Mouse (Mus musculus): ENCODE results near the gene Mettl14.

The Mettl14 gene

DNA sequence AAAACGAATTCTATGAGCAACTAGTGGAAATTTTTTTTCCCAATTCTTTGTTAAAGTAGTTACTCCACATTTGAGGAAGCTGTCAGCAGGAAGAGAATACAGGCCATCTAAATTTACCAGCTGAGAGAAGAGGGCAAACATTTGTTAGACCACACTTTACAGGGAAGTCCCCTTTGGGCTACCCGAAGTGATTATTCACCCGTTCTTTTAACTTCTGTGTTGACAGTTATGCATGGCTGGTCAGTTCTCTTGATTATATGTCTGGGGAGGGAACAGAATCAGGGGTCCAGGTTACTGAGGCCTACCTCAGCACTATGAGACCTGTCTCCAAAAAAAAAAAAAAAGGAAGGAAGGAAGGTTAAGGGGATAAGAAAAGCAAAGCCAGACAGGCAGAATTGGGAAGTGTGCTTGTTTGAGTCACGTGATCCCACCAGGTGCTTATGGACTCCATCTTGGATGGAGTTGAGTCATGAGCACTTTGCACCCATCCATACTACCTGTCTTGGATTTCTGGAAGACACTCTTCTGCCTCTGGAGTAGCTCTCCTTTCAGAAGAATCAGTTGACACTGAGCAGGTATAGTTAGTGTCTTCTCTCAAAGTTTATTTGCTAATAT is 29.4 kb downstream of the Mettl14 start:
- DNase-seq, result no peak

GRCm38 (mm10) chr3:123354388-123354787 is 31.5 kb downstream of the Mettl14 start:
- no peak for DNase-seq

GRCm38 (mm10) chr3:123353661-123354060 is 32.2 kb downstream of the Mettl14 start:
- DNase-seq, result no peak

DNA sequence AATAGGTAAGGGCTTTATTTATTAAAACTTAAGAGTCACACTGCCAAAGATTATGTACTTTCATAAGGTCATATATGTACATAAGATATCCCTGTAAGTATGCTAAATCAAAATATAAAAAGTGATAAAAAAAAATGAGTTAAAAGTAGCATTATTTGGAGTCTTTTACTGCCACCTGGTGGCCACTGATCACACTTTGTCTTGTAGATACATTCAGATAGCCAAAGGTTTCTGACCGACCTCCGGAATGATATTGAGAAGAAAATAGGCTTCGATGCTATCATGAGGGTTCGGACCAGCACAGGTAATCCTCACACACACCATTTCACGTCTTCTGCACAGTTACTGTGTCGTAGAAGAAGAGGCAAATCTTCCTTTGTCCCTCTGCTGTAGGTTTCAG is 32.7 kb downstream of the Mettl14 start:
- peak in 1 of 2 experiments; percentile 19 for DNase-seq

DNA sequence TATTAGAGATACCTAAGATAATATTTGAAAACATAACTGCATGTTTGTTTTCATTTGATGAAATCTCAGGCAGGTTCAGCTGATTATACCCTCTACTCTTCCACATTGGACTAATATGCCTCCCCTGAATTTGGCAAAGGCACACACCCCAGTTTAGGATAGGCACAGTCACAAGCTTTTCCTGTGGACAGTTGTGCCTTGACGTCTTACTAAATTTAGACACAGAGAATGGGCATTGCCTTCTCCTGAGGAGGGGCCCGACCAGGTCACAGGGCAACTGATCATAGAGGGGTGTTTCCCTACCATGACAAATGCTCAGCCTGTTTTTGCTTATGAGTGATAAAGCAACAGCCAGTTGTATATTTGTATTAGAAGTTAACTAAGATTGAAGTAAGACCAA is 34.4 kb downstream of the Mettl14 start:
- no peak for DNase-seq

DNA sequence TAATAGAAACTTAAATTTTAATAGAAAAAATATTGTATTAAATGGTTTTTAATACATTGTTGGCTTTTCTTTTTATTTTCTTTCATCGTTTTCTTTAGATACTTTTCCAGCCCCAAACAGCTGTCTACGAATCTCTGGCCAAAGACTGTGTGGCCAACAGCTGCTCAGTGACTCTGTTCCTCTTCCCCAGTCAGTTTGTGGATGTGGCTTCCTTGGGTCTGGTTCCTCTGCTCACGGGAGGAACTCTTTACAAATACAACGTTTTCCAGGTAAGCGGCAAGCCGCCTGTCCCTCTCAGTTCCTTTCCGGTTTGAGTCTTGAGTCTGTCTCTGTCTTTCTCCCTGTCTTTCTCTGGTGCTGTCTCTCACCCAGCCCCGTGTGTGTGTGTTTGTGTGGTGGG is 35.3 kb downstream of the Mettl14 start:
- no peak for DNase-seq

DNA sequence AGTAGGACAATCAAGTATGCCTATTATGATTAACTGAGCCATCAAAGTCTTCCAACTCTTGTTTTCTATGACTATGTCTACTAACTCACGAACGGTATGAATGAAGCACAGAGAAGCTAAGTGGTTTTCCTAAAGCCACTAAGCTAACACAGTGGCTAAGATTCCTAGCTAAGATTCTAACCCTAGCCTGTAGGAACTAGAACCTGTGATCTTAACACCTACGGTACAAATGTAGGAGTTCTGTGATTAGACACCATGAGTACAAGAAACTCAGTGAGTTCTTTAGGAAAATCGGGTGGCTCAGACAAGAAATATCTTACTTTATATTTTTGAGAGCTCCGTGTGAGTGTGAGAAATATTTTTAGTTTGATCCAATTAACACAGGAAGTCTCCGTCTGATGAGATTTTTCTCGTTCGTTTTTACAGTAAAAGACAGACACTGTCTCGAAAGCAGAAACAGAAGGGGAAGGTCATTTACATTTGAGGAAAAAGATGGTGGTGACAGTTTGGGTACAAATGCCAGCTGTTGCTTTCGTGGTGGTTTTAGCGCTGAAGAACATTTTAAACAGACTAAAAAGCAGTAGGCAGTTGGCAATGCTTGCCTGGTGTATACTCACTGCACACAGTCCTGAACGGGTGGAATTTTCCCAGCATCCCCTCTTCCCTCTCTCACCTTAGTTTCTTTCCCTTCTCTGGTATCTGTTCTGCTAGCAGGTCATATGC is 37.7 kb downstream of the Mettl14 start:
- DNase-seq, result no peak

DNA sequence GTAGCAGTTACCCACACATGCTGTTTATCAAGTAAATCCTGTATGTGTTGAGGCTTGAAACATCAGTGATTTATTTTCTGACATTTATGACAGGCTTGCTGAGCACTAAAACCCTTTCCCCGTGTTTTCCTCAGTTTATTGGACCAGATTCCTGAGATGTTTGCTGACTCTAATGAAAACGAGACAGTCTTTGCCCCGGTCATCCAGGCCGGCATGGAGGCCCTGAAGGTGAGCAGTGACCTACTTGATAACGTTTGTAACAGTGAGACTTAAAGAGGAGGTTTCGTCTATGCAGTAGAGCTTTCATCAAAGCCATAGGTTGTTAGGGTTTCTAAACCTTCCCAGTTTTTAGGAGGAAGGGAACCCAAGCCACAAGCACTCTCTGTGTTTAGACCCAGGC is 42.2 kb downstream of the Mettl14 start:
- no peak for DNase-seq

DNA sequence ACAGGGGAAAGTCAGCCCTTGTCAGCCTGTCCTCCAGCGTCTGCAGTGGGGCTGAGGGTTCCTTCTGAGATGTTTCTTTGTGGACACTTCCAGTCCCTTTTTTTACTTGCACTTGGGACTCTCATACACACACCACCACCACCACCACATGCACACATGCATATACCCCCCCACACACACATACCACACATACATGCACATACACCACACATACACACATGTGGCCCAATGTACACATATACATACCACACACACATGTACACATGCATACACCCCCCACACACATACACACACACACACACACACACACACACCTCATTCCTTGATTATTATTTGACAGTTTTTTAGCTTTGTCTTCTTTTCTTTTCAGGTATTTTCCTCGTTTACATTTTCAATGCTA is 44.9 kb downstream of the Mettl14 start:
- no peak for DNase-seq

DNA sequence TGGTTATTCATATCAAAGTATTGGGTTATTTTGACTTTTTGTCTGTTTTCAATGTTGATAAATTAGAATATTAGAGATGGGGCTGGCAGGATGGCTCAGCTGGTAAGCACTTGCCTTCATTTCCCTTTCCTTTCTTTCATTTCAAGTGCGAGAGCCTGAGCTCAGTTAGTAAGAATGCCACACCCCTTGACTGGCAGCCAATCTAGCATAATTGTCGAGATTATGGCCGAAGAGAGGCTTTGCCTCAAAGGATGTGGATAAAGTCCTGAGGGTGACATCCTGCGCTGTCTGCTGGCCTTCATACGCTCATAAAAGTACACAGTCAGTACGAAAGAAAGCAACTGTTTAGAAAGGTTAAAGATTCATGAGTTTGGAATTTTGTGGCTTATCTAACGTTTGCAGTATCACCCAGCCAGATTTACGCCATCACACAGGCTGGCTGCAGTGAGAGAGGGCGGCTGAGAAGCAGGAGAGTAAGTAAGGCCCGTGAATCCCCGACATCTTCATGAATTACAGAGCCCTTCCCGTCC is 47.2 kb downstream of the Mettl14 start:
- DNase-seq, result no peak

- no peak for DNase-seq
Observed at GRCm38 (mm10) chr3:123337853-123338252, 48.1 kb downstream of the Mettl14 start.

DNA sequence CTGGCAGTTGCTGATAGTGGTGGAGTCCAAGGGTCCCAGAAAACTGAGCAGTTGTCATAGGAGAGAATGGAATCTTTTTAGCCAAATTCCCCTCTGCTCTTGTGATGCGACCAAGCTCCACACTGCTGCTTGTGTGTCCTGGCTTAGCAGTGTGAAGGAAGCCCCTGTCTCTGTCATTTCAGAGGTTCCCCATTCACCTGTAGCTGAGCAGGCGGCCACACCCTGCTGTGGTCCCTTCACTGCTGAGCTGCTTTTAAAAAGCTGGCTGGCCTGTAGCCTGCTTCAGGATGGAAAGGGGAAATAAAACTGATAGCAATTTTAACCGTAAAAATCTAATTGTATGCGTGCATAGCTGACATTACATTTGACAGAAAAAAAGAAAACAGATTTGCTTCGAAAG is 49.0 kb downstream of the Mettl14 start:
- no peak for DNase-seq

DNA sequence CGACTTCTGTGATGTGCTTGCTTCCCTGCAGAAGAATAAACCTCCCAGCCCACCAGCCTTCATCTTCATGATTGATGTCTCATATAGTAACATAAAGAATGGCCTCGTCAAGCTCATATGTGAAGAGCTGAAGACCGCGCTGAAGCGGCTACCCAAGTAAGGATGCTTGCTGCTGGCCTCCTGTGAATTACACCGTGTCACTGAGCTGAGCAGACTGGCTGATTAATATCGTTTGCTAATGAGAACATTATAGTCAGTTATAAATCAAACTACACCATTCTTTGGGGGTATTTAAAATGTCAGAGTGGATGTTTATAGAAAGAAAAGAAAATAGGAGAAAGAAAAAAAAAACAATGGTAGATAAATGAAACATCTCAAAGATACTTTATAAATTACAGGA is 49.5 kb downstream of the Mettl14 start:
- no peak for DNase-seq

DNA sequence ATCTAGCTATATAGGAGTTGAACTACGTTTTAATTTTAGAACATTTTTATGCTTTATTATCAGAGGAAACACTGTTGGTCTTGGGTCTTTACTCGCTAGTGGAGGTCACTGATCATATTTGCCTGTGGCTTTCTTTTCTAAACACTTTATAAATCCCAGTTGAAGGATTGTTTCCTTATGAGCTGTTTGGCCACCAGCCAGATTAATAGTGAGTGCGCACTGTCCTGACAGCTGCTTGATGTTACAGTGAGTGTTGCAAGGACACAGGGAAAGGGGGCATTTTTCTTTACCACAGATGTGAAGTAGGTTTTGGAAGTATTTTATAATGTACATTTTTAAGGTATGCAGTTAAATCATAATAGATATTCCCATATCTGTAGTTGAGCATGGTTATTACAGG is 50.4 kb downstream of the Mettl14 start:
- DNase-seq, result peak; percentile 32

DNA sequence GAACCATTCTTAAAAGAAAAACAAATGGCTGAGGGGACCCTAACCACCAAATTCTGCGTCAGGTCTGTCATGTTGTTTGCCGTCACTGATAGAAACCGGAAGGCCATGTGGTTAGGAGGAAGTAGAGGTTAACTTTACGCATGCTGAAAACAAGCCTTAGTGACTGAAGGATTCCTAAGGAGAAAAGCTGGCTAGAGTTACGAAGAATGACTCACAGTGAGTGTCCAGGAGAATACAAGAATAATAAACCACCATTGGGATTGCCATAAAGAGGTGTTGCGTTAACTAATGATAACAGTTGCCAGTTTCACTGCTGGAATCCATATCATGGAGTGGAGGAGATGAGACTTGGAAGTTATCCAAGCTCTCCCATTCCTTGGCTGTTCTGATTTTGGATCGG is 51.0 kb downstream of the Mettl14 start:
- no peak for DNase-seq

DNA sequence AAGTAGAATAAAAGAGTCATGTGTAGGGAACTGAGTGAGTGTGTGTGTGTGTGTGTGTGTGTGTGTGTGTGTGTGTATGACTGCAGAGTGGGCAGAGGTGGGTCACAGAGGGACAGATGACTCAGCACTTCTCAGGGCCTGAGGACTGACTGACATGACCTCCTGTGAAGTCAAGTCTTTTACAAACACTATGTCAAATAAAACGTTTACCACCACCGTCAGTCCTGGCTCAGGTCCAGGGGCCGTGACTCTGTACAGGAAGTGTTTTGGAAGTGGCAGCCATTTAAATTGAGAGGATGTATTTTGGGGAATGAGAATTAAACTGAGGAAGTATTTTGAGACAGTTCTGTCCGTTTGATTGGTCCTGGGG is 52.9 kb downstream of the Mettl14 start:
- DNase-seq, result peak; percentile 65 to 77

DNA sequence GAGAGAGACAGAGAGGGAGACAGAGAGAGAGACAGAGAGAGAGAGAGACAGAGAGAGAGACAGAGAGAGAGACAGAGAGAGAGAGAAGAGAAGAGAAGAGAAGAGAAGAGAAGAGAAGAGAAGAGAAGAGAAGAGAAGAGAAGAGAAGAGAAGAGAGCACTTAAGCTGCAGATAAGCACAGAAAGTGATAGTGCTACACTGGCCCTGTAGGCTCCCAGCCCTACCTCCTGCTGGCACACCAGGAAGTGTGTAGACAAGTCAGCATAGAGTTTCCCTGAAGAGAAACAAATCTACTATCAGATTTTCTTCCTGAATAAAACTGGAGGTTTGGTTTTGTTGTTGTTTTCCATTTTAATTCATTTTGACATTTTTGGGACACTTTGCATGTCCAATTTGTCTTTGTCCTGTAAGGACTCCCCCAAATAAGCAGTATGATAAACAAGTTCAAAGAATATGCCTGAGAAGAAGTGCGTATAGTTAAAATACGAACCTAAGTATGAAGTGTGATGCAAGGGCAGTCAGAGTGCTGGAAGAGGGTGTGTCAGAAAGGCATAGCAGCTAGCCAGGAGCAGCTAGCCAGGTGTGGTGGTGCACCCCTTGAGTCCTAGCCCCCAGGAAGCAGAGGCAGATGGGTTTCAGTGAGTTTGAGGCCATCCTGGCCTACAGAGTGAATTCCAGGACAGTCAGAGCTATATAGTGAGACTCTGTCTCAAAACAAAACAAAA is 53.4 kb downstream of the Mettl14 start:
- DNase-seq, result no peak

DNA sequence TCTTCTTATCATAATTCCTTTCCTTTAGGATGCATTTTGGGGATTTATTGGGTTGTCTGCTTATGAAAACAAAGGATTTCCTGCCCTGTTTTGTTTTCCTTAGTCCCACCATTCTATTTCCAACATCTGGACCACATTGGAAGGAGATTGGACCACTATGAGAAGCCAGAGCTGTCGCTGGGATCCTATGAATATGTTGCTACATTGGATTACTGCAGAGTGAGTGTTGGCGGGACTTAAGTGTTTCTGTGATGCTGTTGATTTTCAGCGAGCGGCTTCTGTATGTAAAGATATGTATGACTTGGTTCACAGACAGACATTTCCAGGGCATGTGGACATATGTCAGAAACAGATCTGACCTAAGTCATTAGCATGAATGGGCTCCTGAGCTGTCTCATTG is 55.7 kb downstream of the Mettl14 start:
- DNase-seq, result no peak

DNA sequence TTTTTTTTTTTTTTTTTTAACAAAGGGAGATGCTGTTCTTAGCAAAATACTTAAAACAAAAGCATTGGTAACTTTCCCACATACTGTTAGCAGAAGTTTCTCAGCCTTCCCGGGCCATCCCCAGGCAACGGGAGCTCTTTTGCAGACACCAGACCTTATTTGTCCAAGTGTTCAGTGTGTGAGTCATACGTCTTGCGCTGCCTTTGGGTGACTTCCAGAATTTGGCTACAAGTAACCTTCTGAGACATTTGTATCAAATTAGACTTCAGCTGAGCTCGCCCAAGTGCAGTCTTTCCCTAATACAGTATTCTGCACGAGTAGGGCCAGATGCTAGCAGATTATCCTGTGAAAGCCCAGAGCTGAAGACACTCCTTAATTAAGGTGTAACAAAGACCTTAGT is 56.7 kb downstream of the Mettl14 start:
- peak; percentile 54 to 73 for DNase-seq

- DNase-seq, result no peak
Observed at GRCm38 (mm10) chr3:123324326-123324725, 61.6 kb downstream of the Mettl14 start.

DNA sequence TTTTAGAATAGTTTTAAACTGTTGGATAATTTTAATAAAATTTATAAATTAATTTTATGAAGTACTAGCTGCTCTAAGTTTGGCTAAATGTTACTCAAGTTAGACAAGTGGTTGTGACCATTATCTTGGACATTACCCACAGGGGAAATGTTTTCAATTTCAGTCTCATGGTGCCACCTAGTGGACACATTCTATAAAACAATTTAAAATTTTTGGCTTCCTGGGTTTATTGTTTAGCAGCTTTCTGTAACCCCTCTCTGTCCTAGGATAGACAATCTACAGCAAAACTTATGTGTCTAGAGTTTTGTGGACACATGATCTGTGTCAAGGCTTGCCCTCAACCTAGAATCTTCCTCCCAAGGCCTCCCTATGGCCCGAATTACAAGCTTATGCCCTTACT is 63.8 kb downstream of the Mettl14 start:
- DNase-seq, result no peak

DNA sequence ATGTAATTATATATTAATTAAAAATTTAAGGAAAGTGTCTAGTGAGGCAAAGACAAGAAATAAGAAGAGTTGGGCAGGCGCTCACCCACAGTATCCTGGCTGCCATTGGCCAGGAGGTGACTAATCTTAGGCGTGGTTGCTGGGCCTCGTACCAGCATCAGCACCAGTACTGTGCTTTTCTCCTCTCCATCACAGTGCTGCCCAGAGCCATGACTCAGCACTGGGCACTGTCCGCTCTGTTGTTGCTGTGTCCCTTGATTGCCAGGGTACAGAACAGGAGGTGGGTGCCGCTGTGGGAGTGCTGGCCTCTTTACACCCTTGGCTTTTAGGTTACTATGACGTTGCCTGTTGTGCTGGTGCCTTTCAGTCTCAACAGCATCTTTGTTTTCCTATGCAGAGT is 64.3 kb downstream of the Mettl14 start:
- DNase-seq, result peak in 1 of 2 experiments; percentile 26

DNA sequence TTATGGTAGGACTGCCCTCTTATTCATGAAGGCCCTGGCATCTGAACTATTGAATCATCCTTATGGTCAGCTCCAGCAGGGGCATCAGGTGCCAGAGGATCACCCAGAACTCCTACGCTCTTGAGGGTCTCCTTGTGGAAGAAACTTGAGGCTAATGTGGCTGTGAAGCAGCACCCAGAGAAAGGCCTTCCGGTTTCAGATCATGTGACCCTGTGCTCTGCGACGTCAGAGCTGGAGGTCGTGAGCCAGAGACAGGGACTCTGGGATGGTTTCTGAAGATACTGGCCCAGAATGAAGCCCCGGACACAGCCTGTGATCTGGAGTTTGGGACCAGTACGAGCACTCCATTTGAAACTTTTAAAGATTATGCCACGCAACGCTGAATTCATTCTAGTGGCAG is 65.6 kb downstream of the Mettl14 start:
- no peak for DNase-seq

All from lung, postnatal 4 days (tissue).